Mouse (Mus musculus): ENCODE results near the gene Stat2.
A peak's percentile ranks its signal among the peaks of the same experiment; 100 is the strongest.

Stat2 gene

DNA sequence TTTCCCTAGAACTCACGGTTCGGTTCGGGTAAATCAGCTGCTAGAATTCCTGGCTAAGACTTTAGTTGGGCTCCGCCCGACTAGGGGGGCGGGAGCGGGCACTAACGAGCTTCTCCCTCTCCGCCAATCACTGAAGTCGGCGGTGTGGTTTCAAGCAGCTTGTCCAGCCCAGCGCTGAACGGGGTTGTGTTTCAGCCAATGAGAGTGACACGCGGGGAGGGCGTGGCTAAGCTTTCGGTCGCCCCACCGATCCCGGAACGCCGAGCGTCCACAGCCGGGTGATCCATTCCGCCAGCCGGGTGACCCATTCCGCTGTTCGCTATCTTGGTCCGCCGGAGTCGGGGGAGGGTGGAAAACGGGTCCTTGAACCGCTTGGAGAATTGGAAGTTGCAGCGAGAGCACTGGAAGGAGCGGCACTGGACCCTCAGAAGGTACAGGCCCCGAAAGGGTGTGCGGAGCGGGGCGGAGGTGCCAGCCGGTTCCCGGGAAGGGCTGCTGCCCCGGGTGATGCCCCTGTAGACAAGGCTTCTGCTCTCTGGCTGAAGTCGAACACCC is at the start of gene Stat2:
Stat2 (plus strand) TSS at position 273 of the 555 bp plus-strand sequence.
- peak; percentile 95 to 97 for DNase-seq (ENCODE audit: low spot score in 2 of 2)

- DNase-seq (ENCODE audit: low spot score in 2 of 2) = no peak
Observed at GRCm38 (mm10) chr10:128221533-128222286, 48.6 kb upstream of the Stat2 start.

- DNase-seq (ENCODE audit: low spot score in 2 of 2) = no peak
Observed at GRCm38 (mm10) chr10:128225064-128225463, 45.3 kb upstream of the Stat2 start.

GRCm38 (mm10) chr10:128225538-128225937 is 44.8 kb upstream of the Stat2 start, which contains the start of gene Mip:
Gene Mip (plus strand): TSS chr10:128225838.
- DNase-seq (ENCODE audit: low spot score in 2 of 2) = no peak

- DNase-seq (ENCODE audit: low spot score in 2 of 2) = no peak
Observed at GRCm38 (mm10) chr10:128227592-128227991, 42.8 kb upstream of the Stat2 start.

GRCm38 (mm10) chr10:128228009-128228408 is 42.4 kb upstream of the Stat2 start:
- no peak for DNase-seq (ENCODE audit: low spot score in 2 of 2)

GRCm38 (mm10) chr10:128230582-128230981 is 39.8 kb upstream of the Stat2 start:
- DNase-seq (ENCODE audit: low spot score in 2 of 2) = no peak

- no peak for DNase-seq (ENCODE audit: low spot score in 2 of 2)
Observed at GRCm38 (mm10) chr10:128231146-128231545, 39.2 kb upstream of the Stat2 start.

DNA sequence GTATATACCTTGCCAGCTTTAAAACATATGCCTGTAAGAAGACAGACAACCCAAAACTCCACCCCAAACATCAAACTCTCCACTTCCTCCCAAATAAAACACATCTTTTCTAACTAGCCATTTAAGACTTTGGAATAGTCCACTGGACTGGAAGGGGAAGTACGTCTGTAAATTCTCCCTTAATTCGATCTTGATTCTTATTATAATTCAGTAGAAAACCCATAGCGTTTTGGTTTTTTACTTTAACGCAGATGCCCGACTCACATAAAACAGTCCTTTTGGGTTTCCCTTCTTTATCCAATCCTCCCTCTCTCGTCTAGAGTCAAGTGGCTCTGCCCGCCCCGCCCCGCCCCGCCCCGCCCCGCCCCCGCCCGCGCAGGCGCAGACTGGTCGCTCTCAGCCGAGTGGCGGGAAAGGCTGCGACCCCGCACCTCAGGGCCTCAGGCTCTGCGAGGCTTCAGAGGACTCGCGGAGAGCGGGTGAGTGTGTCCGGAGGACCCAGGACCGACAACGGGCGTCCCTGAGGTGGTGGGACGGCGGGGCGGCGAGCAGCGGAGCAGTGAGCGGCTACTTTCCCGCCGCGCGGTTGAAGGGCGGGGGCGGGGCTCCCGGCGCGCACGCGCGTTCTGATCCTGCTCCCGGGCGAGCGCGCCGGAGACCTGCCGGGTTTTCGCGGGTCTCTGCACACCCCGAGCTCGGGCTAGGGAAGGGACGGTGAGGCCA is 38.5 kb upstream of the Stat2 start, which contains the start of gene Timeless:
Timeless (plus strand) TSS at position 369 of the 723 bp plus-strand sequence.
- peak; percentile 81 to 84 for DNase-seq (ENCODE audit: low spot score in 2 of 2)

GRCm38 (mm10) chr10:128232420-128232985 is 37.9 kb upstream of the Stat2 start:
- no peak for DNase-seq (ENCODE audit: low spot score in 2 of 2)

- no peak for DNase-seq (ENCODE audit: low spot score in 2 of 2)
Observed at GRCm38 (mm10) chr10:128236321-128236720, 34.0 kb upstream of the Stat2 start.

GRCm38 (mm10) chr10:128237807-128238480 is 32.4 kb upstream of the Stat2 start:
- no peak for DNase-seq (ENCODE audit: low spot score in 2 of 2)

DNA sequence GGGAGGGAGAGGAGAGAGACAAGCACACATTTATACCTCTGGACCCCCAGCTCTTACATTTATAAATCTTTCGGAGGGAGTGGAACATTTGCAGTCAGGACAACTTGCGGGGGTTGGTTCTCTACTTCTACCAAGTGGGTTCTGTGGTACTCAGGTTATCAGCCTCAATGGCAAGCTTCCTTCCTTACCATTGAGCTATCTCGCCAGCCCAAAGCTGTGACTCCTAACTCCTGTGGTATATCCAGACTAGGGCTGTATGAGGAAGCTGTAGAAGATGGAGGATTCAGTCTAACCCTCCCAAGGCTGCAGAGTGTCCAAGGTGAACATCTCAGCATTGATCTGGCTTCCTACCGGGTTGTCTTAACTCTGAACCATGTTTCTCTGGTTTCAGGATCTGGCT is 31.2 kb upstream of the Stat2 start:
- no peak for DNase-seq (ENCODE audit: low spot score in 2 of 2)

GRCm38 (mm10) chr10:128240131-128240530 is 30.2 kb upstream of the Stat2 start:
- no peak for DNase-seq (ENCODE audit: low spot score in 2 of 2)

- DNase-seq (ENCODE audit: low spot score in 2 of 2) = no peak
Observed at GRCm38 (mm10) chr10:128243252-128243651, 27.1 kb upstream of the Stat2 start.

- no peak for DNase-seq (ENCODE audit: low spot score in 2 of 2)
Observed at GRCm38 (mm10) chr10:128244121-128244520, 26.2 kb upstream of the Stat2 start.

DNA sequence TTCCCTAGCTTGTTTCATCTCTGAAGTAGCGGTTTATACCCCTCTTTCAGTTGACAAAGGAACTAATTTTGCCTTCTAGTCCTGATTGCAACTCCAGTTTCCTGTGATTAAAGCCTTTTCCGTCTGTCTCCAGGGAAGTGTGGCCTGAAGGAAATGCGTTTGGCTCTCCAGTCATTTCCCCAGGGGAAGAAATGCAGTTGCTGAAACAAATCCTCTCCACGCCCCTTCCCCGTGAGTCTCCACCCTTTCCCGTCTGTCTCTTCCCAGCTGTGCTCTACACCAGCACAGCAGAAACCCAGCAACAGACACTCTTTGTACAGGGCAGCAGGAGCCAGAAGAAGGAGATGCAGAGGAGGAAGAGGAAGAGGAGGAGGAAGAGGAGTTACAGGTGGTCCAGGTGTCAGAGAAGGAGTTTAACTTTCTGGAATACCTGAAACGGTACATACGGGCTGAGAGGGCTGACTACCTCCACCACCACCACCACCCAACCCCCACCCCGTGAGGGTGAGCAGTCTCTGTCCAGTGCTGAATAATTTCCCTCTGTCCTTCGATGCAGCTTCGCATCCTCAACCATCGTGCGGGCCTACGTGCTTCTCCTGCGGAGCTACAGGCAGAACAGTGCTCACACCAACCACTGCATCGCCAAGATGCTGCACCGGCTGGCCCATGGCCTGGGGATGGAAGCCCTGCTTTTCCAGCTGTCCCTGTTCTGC is 23.2 kb upstream of the Stat2 start:
- no peak for DNase-seq (ENCODE audit: low spot score in 2 of 2)

DNA sequence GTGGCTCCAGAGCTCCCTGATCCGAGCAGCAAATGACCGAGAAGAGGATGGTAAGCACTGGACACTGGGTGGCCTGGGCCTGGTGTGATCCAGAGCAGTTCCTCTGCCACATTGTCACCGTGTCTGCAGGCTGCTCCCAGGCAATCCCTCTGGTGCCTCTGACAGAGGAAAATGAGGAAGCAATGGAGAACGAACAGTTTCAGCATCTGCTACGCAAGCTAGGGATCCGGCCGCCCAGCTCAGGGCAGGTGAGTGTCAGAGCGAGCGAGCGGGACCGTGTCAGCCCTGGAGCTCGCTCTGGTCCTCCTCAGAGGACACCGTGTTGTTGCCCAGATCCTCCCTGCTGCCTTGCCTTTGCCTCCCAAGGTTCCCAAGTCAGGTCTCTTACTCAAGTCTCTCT is 19.8 kb upstream of the Stat2 start:
- no peak for DNase-seq (ENCODE audit: low spot score in 2 of 2)

DNA sequence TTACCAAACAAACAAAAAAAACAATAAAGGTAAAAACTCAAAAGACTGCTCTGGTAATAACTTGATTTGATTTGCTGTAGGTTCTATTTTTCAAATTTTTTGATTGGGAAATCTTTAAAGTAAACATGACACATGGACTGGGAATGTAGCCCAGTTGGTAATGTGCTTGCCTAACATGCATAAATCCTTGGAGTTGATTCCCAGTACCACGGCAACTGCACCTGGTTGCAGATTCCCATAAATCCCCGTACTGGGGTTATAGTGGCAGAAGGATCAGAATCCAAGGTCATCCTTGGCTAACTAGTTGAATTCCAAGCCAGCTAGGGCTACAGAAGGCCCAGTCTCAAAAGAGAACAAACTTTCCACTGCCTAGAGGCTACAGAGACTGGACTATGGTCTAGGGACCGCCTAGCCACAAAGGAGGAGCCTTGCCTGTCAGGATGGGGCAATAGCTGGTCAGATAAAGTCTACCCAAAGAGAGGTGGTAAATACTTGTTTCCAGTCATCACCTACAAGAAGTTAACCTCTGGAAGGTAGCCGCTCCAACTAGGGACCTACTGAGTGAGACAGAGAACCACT is 16.6 kb upstream of the Stat2 start, which contains the start of gene Apon:
Apon (plus strand) TSS at position 420 of the 579 bp plus-strand sequence.
- DNase-seq (ENCODE audit: low spot score in 2 of 2) = no peak

DNA sequence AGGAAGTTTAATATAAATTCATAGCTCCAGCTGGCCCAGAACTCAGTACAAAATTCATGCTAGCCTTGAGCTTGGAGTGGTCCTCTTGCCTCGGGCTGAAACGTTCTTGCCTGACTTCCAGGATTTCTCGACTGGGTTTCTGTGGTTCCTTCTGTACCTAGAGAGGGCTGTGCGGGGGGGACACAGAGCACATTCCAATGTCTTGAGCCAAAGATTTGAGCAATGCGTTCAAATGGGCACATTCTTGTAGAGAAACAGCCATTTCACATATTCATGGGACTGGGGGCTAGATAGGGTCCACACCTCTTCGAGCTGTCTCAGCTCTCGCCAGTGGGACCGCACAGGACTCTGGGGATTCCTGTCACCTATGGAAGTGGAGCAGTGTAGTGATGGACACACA is 14.4 kb upstream of the Stat2 start:
- DNase-seq (ENCODE audit: low spot score in 2 of 2) = no peak

DNA sequence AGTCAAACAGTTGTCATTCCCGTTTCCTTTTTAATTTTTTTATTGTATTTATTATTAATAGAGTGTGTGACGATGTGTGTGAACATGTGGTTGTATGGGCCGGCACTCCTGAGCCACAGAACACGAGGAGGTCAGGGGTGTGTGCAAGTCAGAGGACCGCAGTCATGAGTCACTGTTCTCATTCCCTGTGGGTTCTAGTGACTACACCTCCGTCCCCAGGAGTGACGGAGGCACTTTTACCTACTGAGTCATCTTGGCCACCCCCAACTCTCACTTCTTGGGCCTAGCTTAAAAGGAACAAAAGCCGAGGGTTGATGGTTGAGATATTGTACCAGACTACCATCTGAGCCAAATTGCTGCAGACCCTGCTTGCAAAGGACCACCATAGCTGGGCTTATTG is 14.0 kb upstream of the Stat2 start:
- no peak for DNase-seq (ENCODE audit: low spot score in 2 of 2)
